Mouse (Mus musculus) bone marrow macrophage, adult 2 months (primary cell): ENCODE data around the gene Kif5c. TPM values are rescaled to one million over a fixed set of nuclear protein-coding genes. Genes with fewer than 3 reads are reported as not detected.

Experiments
- H3K27ac ChIP-seq: 2 replicates; pipeline ENCODE4 v1.5.1; 2012; ENCODE audit warnings: low read depth, low read length; ENCODE audit not compliant: insufficient read depth
- H3K4me1 ChIP-seq: 2 replicates; pipeline ENCODE4 v1.6.1; 2012; ENCODE audit warnings: low read length; ENCODE audit not compliant: control insufficient read depth, insufficient read depth
- H3K4me3 ChIP-seq: 2 replicates; pipeline ENCODE4 v1.5.1; 2012; ENCODE audit warnings: mild to moderate bottlenecking, low read length, moderate library complexity; ENCODE audit not compliant: insufficient read depth
- CTCF ChIP-seq: IDR thresholded peaks from 2 replicates; pipeline ENCODE4 v1.5.1; 2012; ENCODE audit warnings: low read depth, mild to moderate bottlenecking, low read length, moderate library complexity
- POLR2A ChIP-seq: IDR thresholded peaks from 2 replicates; pipeline ENCODE4 v1.6.1; 2012; ENCODE audit warnings: mild to moderate bottlenecking, low read depth, low read length, borderline replicate concordance
- polyA plus RNA-seq: library from polyadenylated mRNA; stranded (reverse); fragments of >200 nt; gene quantifications from 2 replicates; pipeline ENCODE4 v1.2.4, GENCODE M21; 2012; ENCODE audit not compliant: missing spikeins, insufficient read depth, insufficient read length

Kif5c gene
- polyA plus RNA-seq, 1 experiment, result 7.3 TPM

- TF ChIP-seq POLR2A (no peak), CTCF (no peak)
- Histone ChIP-seq H3K4me1 (no peaks in the 10 kb centered on the region), H3K4me3 (no peak overlapping the region), H3K27ac (no peak overlapping the region)
These were observed 41.4 kb downstream of the Kif5c start for GRCm38 (mm10) chr2:49660375-49660923.

- Histone ChIP-seq H3K4me3 (no peak overlapping the region), H3K27ac (no peak overlapping the region), H3K4me1 (no peaks in the 10 kb centered on the region)
- TF ChIP-seq POLR2A (no peak), CTCF (no peak)
These were observed 42.2 kb downstream of the Kif5c start for GRCm38 (mm10) chr2:49661348-49661747.

DNA sequence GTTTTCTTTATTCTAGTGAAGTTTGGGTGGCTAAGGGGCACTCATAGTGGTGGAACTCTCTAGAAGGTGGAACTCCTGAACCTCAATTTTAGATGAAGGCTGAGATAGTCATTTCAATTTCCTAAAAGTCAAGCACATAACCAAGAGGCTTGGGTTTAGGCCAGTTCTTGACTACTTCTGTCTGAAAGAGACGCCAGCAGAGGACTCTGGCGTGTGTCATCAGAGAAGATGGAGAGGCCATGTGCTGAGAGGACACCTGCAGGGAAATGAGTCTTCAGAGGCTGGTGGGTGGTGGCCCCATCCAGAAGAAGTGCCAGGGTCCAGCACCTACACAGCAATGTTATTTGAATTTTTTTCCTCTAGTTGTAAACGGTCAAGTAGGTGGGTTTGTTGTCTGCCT, 42.8 kb downstream of the Kif5c start:
- Histone ChIP-seq H3K4me3 (no peak overlapping the region), H3K27ac (no peak overlapping the region), H3K4me1 (no peaks in the 10 kb centered on the region)
- TF ChIP-seq CTCF (no peak), POLR2A (no peak)

GRCm38 (mm10) chr2:49671753-49672500, 52.8 kb downstream of the Kif5c start:
- no peak for TF ChIP-seq CTCF
- TF ChIP-seq POLR2A, result no peak
- H3K4me1 ChIP-seq, result no peaks in the 10 kb centered on the region
- H3K27ac ChIP-seq, result no peak overlapping the region
- H3K4me3 ChIP-seq, result no peak overlapping the region

DNA sequence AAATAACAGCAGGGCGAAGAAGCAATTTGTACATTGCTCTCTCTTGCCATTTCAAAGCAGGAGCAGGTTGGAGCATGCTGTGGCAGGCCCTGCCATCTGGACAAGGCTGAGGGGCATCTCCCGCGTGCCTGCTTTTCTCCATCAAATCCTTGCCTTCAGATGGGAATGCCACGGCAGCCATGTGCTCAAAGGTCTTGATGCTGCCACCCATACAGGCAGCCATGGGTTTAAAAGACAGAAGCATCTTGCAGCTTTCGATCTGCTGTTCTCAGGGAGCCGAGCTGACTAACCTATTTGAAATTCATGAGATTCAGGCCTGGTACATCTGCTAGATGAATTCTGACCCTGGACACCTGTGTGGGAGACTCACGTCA, 53.4 kb downstream of the Kif5c start:
- Histone ChIP-seq H3K4me3 (no peak overlapping the region), H3K4me1 (no peaks in the 10 kb centered on the region), H3K27ac (no peak overlapping the region)
- TF ChIP-seq CTCF (no peak), POLR2A (no peak)

- TF ChIP-seq CTCF (no peak), POLR2A (no peak)
- no peak overlapping the region for H3K27ac ChIP-seq
- no peaks in the 10 kb centered on the region for H3K4me1 ChIP-seq
- H3K4me3 ChIP-seq, result no peak overlapping the region
These were observed 56.9 kb downstream of the Kif5c start for GRCm38 (mm10) chr2:49676020-49676419.

DNA sequence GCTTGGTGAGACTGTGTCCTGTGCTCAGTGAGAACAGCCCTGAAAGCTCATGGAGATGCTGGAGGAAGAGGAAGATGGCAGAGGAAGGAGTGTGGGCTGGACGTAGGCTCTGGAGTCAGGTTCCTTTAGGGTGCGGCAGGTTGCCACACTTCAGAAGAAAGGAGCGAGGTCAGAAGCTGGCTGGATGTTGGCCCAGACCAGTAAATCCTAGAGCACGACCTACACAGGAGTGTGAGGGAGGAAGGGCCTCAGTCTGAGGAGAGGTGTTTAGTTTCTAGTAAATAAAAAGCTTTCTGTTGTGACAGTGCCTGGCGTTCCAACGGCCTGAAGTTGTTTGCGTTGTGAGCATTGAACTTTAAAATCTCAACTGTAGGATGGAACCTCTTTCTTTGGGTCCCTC, 59.3 kb downstream of the Kif5c start:
- Histone ChIP-seq H3K4me3 (no peak overlapping the region), H3K27ac (no peak overlapping the region), H3K4me1 (no peaks in the 10 kb centered on the region)
- TF ChIP-seq POLR2A (no peak), CTCF (no peak)

DNA sequence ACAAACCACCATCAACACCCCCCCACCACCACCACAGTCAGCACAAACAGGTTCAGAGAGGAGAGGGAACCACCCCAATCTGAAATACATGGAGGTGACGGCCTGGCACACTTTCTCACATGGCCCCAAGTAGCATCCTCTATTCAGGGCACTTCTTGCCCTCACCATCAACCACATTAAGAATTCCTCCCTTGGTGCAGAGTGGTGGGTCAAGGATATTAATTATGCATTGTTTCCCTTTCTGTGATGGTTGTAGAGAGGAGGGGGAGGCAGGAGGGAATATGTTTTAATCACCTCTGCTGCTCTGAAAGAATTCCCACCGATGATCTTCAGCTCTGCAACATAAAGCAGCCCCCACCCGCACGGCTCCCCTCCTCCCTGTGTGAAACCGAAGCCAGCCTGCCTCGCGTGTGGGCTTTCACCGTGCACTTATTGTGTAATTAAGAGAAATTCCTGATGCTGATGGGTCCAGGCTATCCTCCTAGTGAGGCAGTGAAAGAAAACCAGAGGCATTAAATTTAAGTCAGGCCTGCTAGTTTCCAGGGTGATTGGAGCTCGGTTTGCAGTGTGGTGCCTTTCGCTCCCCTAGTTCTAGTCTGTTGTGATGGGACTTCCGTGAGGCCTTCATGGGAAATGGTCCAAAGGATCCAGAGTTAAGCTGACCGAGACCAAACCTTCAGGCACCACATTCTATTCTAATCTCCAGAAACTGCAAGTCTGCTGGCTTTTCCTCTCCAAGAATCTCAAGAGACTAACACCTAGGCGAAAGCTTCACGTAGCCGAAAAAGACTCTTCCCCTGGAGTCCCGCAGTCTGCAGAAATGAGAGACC, 60.3 kb downstream of the Kif5c start:
- no peak overlapping the region for H3K4me3 ChIP-seq
- H3K27ac ChIP-seq, result no peak overlapping the region
- no peaks in the 10 kb centered on the region for H3K4me1 ChIP-seq
- TF ChIP-seq POLR2A, result no peak
- no peak for TF ChIP-seq CTCF

GRCm38 (mm10) chr2:49682754-49683153, 63.7 kb downstream of the Kif5c start:
- Histone ChIP-seq H3K4me1 (no peaks in the 10 kb centered on the region), H3K4me3 (no peak overlapping the region), H3K27ac (no peak overlapping the region)
- TF ChIP-seq CTCF, result no peak
- no peak for TF ChIP-seq POLR2A

- H3K4me3 ChIP-seq, result no peak overlapping the region
- TF ChIP-seq CTCF (no peak), POLR2A (no peak)
- no peaks in the 10 kb centered on the region for H3K4me1 ChIP-seq
- no peak overlapping the region for H3K27ac ChIP-seq
These were observed 65.7 kb downstream of the Kif5c start for GRCm38 (mm10) chr2:49684808-49685207.
